Mouse (Mus musculus) mature B cell (primary cell): ENCODE results near the gene Foxj1.

Experiments
- in situ Hi-C: fragments of 300-500 bp; cut with MboI; formaldehyde crosslinking; loops from 2 replicates; pipeline ENCODE4 v1.14.3; 2019

Gene Foxj1

GRCm38 (mm10) chr11:116342069-116342791, 7.0 kb upstream of the Foxj1 start:
- in situ Hi-C loops: no loop called here

GRCm38 (mm10) chr11:116337531-116337930, 2.3 kb upstream of the Foxj1 start:
- in situ Hi-C loops: no loop called here

- in situ Hi-C loops: no loop called here
Measured at GRCm38 (mm10) chr11:116337000-116337399, 1.8 kb upstream of the Foxj1 start.

- in situ Hi-C loops: no loop called here
Measured at GRCm38 (mm10) chr11:116336393-116336792, 1.2 kb upstream of the Foxj1 start.

GRCm38 (mm10) chr11:116334417-116334782, 799 bp downstream of the Foxj1 start:
- in situ Hi-C loops: no loop called here

- in situ Hi-C loops: no loop called here
Measured at GRCm38 (mm10) chr11:116333526-116334416, 1.4 kb downstream of the Foxj1 start.

GRCm38 (mm10) chr11:116332983-116333270, 2.3 kb downstream of the Foxj1 start:
- in situ Hi-C loops: no loop called here

GRCm38 (mm10) chr11:116332232-116332982, 2.8 kb downstream of the Foxj1 start:
- in situ Hi-C loops: no loop called here

- in situ Hi-C loops: no loop called here
Measured at GRCm38 (mm10) chr11:116330211-116330518, 5.0 kb downstream of the Foxj1 start.

GRCm38 (mm10) chr11:116329314-116330210, 5.6 kb downstream of the Foxj1 start:
- in situ Hi-C loops: no loop called here

- in situ Hi-C loops: no loop called here
Measured at GRCm38 (mm10) chr11:116326963-116327603, 8.1 kb downstream of the Foxj1 start.

- in situ Hi-C loops: loop anchor here (5.0 kb wide), 1 partner anchor 128 kb away; no protein-coding TSS in a partner anchor
Measured at GRCm38 (mm10) chr11:116318719-116319659, 16.2 kb downstream of the Foxj1 start.

GRCm38 (mm10) chr11:116312359-116312758, 22.8 kb downstream of the Foxj1 start:
- in situ Hi-C loops: no loop called here

- in situ Hi-C loops: no loop called here
Measured at GRCm38 (mm10) chr11:116311169-116311568, 24.0 kb downstream of the Foxj1 start.

GRCm38 (mm10) chr11:116309601-116310000, 25.6 kb downstream of the Foxj1 start:
- in situ Hi-C loops: no loop called here

GRCm38 (mm10) chr11:116307762-116308531, 27.3 kb downstream of the Foxj1 start:
- in situ Hi-C loops: no loop called here

- in situ Hi-C loops: no loop called here
Measured at GRCm38 (mm10) chr11:116307019-116307725, 28.0 kb downstream of the Foxj1 start, which contains the start of gene Exoc7. Gene Exoc7, minus strand, starts transcription at chr11:116307233.
